Mouse (Mus musculus) cortical plate, adult 2 months (tissue): ENCODE data around the gene Ppp1r12b. TPM values are rescaled to one million over a fixed set of nuclear protein-coding genes. Genes with fewer than 3 reads are reported as not detected.

Experiments
- H3K27ac ChIP-seq: fragments of 200-500 bp; 2 replicates; pipeline ENCODE4 v1.5.1; 2012; ENCODE audit warnings: low read length, control low read depth, inconsistent platforms; ENCODE audit not compliant: insufficient read depth
- H3K4me1 ChIP-seq: fragments of 200-500 bp; 2 replicates; pipeline ENCODE4 v1.6.1; 2011; ENCODE audit warnings: low read length; ENCODE audit not compliant: control insufficient read depth, insufficient read depth
- H3K4me3 ChIP-seq: fragments of 200-500 bp; 2 replicates; pipeline ENCODE4 v1.5.1; 2011; ENCODE audit warnings: mild to moderate bottlenecking, low read length, control low read depth; ENCODE audit not compliant: insufficient read depth
- CTCF ChIP-seq: fragments of 200-500 bp; IDR thresholded peaks from 2 replicates; pipeline ENCODE4 v1.5.1; 2011; ENCODE audit warnings: mild to moderate bottlenecking, control low read depth, low read length; ENCODE audit not compliant: insufficient read depth; ENCODE audit errors: extremely low read depth
- POLR2A ChIP-seq: fragments of 200-500 bp; IDR thresholded peaks from 2 replicates; pipeline ENCODE4 v1.6.1; 2011; ENCODE audit warnings: mild to moderate bottlenecking, low read length, control low read depth; ENCODE audit not compliant: insufficient read depth; ENCODE audit errors: extremely low read depth
- polyA plus RNA-seq: library from polyadenylated mRNA; depleted of rRNA; stranded (reverse); fragments of >200 nt; gene quantifications from 2 replicates; pipeline ENCODE4 v1.2.3, GENCODE M21; 2012

Gene Ppp1r12b
- polyA plus RNA-seq, 1 experiment: 31.5 TPM

GRCm38 (mm10) chr1:134790716-134791439, 164.9 kb downstream of the Ppp1r12b start:
- Histone ChIP-seq H3K27ac (no peak overlapping the region), H3K4me1 (peaks cover 4% of the 10 kb centered on the region), H3K4me3 (no peak overlapping the region)
- TF ChIP-seq CTCF: no peak
- no peak for TF ChIP-seq POLR2A

DNA sequence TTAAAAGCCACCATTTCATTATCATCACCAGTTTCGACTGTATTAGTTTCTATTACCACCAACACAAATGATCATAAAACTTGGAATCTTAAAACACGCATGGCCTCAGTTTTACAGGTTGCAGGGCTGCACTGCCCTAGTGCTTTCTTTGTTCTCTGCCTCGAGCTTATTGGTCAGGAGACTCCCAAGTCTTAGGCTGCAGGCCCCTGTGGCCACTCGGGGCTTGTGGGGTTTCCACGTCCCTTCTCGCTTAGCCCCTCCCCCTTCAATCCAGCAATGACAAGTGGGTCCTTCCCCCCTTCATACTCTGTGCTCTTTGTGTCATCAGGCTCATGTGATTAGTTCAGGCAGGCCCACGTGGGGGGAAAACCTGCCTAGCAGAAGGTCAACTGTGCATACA, 167.6 kb downstream of the Ppp1r12b start:
- H3K4me3 ChIP-seq: no peak overlapping the region
- H3K4me1 ChIP-seq: peaks cover 4% of the 10 kb centered on the region; the same call in 1 of the 2 replicates
- TF ChIP-seq CTCF: no peak
- no peak for TF ChIP-seq POLR2A
- H3K27ac ChIP-seq: no peak overlapping the region

DNA sequence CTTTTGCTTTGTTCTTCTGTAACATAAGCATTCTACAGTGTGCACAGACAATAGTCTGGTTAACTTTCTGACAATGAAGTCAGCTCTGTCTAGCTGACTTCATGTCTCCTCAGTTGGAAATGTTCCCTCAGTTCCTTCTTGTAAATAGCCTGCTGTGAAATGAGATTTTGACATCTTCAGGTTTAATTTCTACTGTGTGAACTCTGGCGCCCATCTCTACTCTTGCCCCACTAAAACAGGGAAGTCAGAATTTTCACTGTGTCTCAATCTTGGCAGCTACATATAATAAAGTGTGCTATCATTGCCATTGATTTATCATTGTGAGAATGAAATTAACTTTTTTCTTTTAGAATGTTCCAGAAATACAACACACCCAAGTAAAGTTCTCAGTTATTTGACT, 170.8 kb downstream of the Ppp1r12b start:
- H3K4me3 ChIP-seq: no peak overlapping the region
- no peak for TF ChIP-seq CTCF
- TF ChIP-seq POLR2A: no peak
- no peak overlapping the region for H3K27ac ChIP-seq
- peaks cover 4% of the 10 kb centered on the region; the same call in 1 of the 2 replicates for H3K4me1 ChIP-seq

- peaks cover 4% of the 10 kb centered on the region; the same call in 1 of the 2 replicates for H3K4me1 ChIP-seq
- H3K27ac ChIP-seq: no peak overlapping the region
- no peak overlapping the region for H3K4me3 ChIP-seq
- TF ChIP-seq POLR2A: no peak
- TF ChIP-seq CTCF: no peak
Observed at GRCm38 (mm10) chr1:134784481-134784880, 171.3 kb downstream of the Ppp1r12b start.

DNA sequence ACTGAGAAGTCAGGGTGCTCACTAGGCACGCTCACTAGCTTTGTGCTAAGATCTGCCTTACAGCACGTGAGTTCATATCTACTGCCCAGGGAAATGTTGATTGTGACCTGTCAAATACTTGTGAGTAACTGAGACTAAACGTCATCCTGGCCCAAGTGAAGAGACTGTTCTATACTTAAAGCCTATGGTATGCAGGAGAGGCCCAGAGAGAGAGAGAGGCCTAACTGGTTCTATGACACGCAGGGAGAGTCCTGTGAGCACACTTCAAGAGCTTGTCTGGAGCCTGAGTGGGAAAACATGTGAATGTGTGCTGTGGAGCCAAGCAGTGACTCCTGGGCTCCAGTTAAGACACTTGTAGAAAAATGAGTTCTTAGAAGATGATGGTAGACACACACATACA, 171.8 kb downstream of the Ppp1r12b start:
- H3K4me1 ChIP-seq: peaks cover 4% of the 10 kb centered on the region; the same call in 1 of the 2 replicates
- TF ChIP-seq CTCF (no peak), POLR2A (no peak)

GRCm38 (mm10) chr1:134782797-134783196, 172.9 kb downstream of the Ppp1r12b start:
- no peak overlapping the region for H3K4me3 ChIP-seq
- 0 out of 2 replicates have a peak, but pooled peaks cover 2% of the 10 kb centered on the region for H3K4me1 ChIP-seq
- H3K27ac ChIP-seq: no peak overlapping the region
- no peak for TF ChIP-seq POLR2A
- no peak for TF ChIP-seq CTCF

More for the DNA sequence above, 171.8 kb downstream of the Ppp1r12b start:
- no peak overlapping the region for H3K27ac ChIP-seq
- no peak overlapping the region for H3K4me3 ChIP-seq

DNA sequence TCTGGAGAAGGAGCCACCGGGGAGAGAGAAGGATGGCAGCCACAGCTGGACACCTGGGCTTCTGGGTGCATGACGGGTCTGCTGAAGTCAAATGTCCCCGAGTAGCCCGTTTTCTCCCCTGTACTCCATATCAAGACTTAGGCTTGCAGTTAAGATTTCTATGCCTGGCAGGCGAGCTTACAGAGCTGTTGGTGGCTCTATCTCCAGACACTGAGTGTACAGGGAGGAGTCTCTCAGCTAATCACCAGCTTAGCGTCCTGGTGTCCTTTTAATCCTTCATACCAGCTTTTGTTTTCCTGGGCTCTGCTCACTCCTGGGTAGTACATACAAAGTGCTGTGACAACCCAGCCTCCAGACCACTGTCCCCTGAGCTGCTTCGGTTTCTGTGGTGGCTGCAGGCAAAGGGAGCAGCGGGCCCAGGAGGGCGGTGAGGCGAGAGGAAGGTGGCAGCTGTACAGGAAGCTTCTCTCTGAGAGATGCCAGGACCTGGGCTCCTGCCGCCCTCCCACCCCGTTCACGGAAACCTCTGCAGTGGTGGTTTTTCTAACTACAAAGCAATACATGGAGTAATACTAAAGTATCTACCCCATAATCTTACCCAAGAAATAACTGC, 177.7 kb downstream of the Ppp1r12b start:
- Histone ChIP-seq H3K4me1 (no peaks in the 10 kb centered on the region), H3K27ac (no peak overlapping the region), H3K4me3 (no peak overlapping the region)
- TF ChIP-seq CTCF: no peak
- TF ChIP-seq POLR2A: no peak

DNA sequence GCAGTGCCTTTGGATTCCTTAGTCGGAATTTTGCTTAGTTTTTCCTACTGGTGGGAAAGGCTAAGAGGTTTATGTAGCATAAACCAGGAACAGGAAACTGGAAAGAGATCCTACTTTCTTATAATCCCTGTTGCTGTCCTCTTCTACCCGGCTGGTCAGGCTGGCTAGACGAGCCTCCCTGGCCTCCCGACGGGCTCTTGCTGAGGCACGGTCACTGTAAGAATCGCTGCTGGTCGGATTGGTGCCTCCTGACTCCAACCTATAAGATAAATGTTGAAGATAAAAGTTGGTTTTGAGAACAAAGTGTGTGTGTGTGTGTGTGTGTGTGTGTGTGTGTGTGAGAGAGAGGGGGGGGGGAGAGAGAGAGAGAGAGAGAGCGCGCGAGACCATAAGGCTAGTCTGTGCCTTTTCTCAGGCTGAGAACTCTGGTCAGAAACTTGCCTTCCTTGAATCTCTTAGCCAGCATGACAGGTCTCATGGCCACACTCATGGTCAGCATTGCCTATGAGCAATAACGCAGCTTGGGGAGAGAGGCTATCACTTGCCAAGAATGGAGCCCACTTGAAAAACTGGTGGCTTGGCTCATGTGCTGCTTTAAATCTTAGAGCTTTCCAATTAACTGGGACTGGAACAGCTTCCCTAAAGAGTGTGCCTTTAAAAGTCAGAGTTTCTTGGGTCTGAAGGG, 178.4 kb downstream of the Ppp1r12b start:
- Histone ChIP-seq H3K27ac (no peak overlapping the region), H3K4me1 (no peaks in the 10 kb centered on the region)
- no peak for TF ChIP-seq POLR2A
- TF ChIP-seq CTCF: no peak

GRCm38 (mm10) chr1:134775631-134776030, 180.1 kb downstream of the Ppp1r12b start:
- Histone ChIP-seq H3K27ac (no peak overlapping the region), H3K4me3 (no peak overlapping the region), H3K4me1 (peaks cover 4% of the 10 kb centered on the region)
- TF ChIP-seq POLR2A: no peak
- TF ChIP-seq CTCF: no peak

More for the DNA sequence above, 178.4 kb downstream of the Ppp1r12b start:
- no peak overlapping the region for H3K4me3 ChIP-seq
